Mouse (Mus musculus): ENCODE data around the gene Plxnd1. TPM values are rescaled to one million over a fixed set of nuclear protein-coding genes. Genes with fewer than 3 reads are reported as not detected.

Plxnd1 gene
- total and polyA plus RNA-seq, 2 experiments from 2014 or later = 2.8 to 17.3 TPM

DNA sequence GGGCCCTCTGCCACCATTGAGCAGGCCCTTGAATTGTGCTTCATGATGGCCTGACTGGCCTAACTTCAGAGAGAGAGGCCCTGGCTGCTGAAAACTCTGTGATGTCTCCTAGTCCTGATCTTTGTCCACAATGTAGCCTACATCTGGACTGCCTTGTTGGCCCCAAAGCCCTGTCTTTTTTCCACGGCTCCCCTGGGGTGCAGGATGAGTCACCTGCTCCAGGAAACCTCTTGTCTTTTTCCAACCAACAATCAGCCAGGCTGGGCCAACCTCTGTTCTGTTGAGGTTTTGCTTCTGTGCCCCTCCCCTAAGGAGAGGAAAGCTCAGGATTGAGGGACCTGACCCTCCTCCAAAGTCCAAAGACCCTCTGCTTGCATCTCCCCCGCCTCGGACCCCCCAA, 33.1 kb downstream of the Plxnd1 start:
- Histone ChIP-seq H3K4me1 (ENCODE audit: insufficient read depth, low read length) (no peaks in the 10 kb centered on the region; the same call in 1 of the 2 replicates), H3K27ac (ENCODE audit: low read depth, low read length) (no peak overlapping the region), H3K4me3 (ENCODE audit: low read depth, low read length) (no peak overlapping the region), H3K27me3 (ENCODE audit: insufficient read depth, low read length) (no peaks in the 10 kb centered on the region), H3K9ac (replicated peaks; ENCODE audit: low read length, poor library complexity, severe bottlenecking) (no peak overlapping the region), H3K9me3 (ENCODE audit: low read length) (no peaks in the 10 kb centered on the region), H3K36me3 (ENCODE audit: insufficient read depth, low read length) (no peaks in the 10 kb centered on the region), H3K4me2 (ENCODE audit: low read depth, low read length, poor library complexity, severe bottlenecking) (no peak overlapping the region)
- no peak for DNase-seq (ENCODE audit: low spot score)
- TF ChIP-seq CTCF (IDR thresholded peaks at IDR 0.05) = no peak
- 83% methylated on average over 3 of the region's 3 CpGs for WGBS
- ATAC-seq (ENCODE audit: low FRiP score) = no peak

DNA sequence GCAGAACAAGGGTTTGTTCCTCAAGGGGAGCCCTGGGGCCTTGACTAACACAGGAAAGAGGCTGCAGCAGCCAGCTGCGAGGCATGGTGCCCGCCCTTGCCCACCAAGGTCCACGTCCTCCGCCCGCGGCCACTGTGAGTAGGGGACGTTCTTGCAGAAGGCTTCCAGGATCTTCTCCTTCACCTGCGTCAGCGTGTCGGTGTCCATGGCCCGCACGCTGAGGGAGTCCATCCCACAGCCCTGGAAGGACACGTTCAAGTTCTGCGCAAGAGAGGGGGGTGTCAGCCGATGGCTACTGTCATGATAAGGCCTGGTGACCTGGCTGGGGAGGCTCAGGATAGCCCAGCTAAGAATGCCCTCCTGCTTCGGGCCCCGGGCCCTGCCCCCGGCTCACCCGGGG, 34.5 kb downstream of the Plxnd1 start:
- no peak for TF ChIP-seq CTCF (IDR thresholded peaks at IDR 0.05)
- no peak overlapping the region for H3K4me2 ChIP-seq (ENCODE audit: low read depth, low read length, poor library complexity, severe bottlenecking)
- H3K4me3 ChIP-seq (ENCODE audit: low read depth, low read length) = no peak overlapping the region
- H3K27me3 ChIP-seq (ENCODE audit: insufficient read depth, low read length) = no peaks in the 10 kb centered on the region
- 92% methylated on average over 19 of the region's 19 CpGs for WGBS
- ATAC-seq (ENCODE audit: low FRiP score) (no peak), DNase-seq (ENCODE audit: low spot score) (no peak)
- H3K9me3 ChIP-seq (ENCODE audit: low read length) = no peaks in the 10 kb centered on the region
- H3K27ac ChIP-seq (ENCODE audit: low read depth, low read length) = no peak overlapping the region
- no peaks in the 10 kb centered on the region for H3K36me3 ChIP-seq (ENCODE audit: insufficient read depth, low read length)
- no peaks in the 10 kb centered on the region; the same call in 1 of the 2 replicates for H3K4me1 ChIP-seq (ENCODE audit: insufficient read depth, low read length)
- H3K9ac ChIP-seq (replicated peaks; ENCODE audit: low read length, poor library complexity, severe bottlenecking) = no peak overlapping the region

DNA sequence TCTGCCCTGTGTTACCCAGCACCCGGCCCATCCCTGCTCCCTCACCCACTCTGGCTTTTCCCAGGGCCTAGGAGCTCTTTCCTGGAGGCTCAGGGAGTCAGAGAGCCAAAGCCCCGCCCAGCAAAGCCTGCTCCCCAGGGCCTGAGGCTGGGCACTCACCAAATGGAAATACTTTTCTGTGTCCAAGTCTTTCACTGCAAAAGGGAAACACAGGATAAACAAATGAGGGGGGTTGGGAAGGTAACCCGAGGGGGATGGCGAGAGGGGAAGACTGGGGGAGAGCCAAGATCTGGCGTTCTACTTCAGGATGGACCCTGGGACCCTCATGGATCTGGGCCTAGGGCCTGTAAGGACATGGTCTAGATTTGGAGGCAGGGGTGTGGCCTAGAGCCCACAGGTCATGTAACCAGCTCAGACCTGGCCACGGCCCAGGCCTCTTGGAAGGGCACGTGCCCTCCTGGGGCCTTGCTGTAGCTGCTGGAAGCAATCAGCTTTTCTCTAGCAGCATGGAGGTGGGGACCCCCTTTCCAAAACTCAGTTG, 35.6 kb downstream of the Plxnd1 start:
- Histone ChIP-seq H3K4me2 (ENCODE audit: low read depth, low read length, poor library complexity, severe bottlenecking) (no peak overlapping the region), H3K4me1 (ENCODE audit: insufficient read depth, low read length) (no peaks in the 10 kb centered on the region; the same call in 1 of the 2 replicates), H3K27me3 (ENCODE audit: insufficient read depth, low read length) (no peaks in the 10 kb centered on the region), H3K27ac (ENCODE audit: low read depth, low read length) (no peak overlapping the region), H3K4me3 (ENCODE audit: low read depth, low read length) (no peak overlapping the region), H3K9me3 (ENCODE audit: low read length) (no peaks in the 10 kb centered on the region), H3K36me3 (ENCODE audit: insufficient read depth, low read length) (no peaks in the 10 kb centered on the region), H3K9ac (replicated peaks; ENCODE audit: low read length, poor library complexity, severe bottlenecking) (no peak overlapping the region)
- 77% methylated on average over 7 of the region's 7 CpGs for WGBS
- no peak for TF ChIP-seq CTCF (IDR thresholded peaks at IDR 0.05)
- no peak for DNase-seq (ENCODE audit: low spot score)
- no peak for ATAC-seq (ENCODE audit: low FRiP score)

DNA sequence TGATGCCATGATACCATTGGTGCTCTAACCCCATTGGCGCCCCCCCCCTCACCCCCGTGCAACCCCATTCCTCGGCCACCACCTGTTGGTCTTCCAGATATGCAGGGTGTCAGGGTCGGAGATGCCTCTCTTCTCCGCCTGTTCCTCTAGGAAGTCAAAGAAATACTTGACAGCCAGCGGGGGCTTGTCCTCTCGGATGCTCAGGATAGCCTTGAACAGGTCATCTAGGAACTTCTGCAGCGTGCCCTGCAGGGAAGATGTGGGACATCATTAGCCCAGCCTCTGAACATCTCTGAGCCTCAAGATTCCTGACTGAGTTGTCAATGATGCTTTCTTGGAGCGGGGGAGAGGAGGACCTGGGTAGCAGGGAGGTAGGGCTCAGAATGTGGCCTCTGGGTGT, 36.4 kb downstream of the Plxnd1 start:
- Histone ChIP-seq H3K9me3 (ENCODE audit: low read length) (no peaks in the 10 kb centered on the region), H3K4me2 (ENCODE audit: low read depth, low read length, poor library complexity, severe bottlenecking) (no peak overlapping the region), H3K4me1 (ENCODE audit: insufficient read depth, low read length) (no peaks in the 10 kb centered on the region; the same call in 1 of the 2 replicates), H3K27me3 (ENCODE audit: insufficient read depth, low read length) (no peaks in the 10 kb centered on the region), H3K4me3 (ENCODE audit: low read depth, low read length) (no peak overlapping the region), H3K9ac (replicated peaks; ENCODE audit: low read length, poor library complexity, severe bottlenecking) (no peak overlapping the region), H3K36me3 (ENCODE audit: insufficient read depth, low read length) (no peaks in the 10 kb centered on the region), H3K27ac (ENCODE audit: low read depth, low read length) (no peak overlapping the region)
- no peak for ATAC-seq (ENCODE audit: low FRiP score)
- 91% methylated on average over 9 of the region's 9 CpGs for WGBS
- TF ChIP-seq CTCF (IDR thresholded peaks at IDR 0.05) = no peak
- DNase-seq (ENCODE audit: low spot score) = no peak

DNA sequence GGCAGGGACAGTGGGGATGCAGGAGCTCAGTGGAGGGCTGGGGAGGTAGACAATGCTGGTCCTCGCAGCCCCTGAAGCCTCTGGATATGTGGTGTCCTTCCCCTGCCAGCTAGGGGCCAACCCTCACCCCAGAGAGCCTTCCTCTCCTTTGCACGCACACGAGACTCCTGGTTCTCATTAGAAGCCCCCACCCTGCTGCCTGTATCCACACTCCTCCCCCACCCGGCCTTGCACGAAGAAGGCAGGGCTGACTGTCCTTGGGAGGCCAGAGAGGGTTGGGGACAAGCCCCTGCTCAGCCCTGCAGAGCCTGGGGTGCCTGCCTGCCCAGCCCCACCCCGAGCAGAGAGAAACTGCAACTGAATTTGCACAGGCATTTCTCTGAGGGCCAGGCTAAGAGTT, 37.1 kb downstream of the Plxnd1 start:
- DNase-seq (ENCODE audit: low spot score) = no peak
- Histone ChIP-seq H3K9ac (replicated peaks; ENCODE audit: low read length, poor library complexity, severe bottlenecking) (no peak overlapping the region), H3K4me2 (ENCODE audit: low read depth, low read length, poor library complexity, severe bottlenecking) (no peak overlapping the region), H3K9me3 (ENCODE audit: low read length) (no peaks in the 10 kb centered on the region), H3K36me3 (ENCODE audit: insufficient read depth, low read length) (no peaks in the 10 kb centered on the region), H3K4me1 (ENCODE audit: insufficient read depth, low read length) (no peaks in the 10 kb centered on the region; the same call in 1 of the 2 replicates), H3K4me3 (ENCODE audit: low read depth, low read length) (no peak overlapping the region), H3K27me3 (ENCODE audit: insufficient read depth, low read length) (no peaks in the 10 kb centered on the region; the same call in 1 of the 2 replicates), H3K27ac (ENCODE audit: low read depth, low read length) (no peak overlapping the region)
- no peak for ATAC-seq (ENCODE audit: low FRiP score)
- WGBS = 46% methylated on average over 6 of the region's 6 CpGs
- TF ChIP-seq CTCF (IDR thresholded peaks at IDR 0.05) = no peak

DNA sequence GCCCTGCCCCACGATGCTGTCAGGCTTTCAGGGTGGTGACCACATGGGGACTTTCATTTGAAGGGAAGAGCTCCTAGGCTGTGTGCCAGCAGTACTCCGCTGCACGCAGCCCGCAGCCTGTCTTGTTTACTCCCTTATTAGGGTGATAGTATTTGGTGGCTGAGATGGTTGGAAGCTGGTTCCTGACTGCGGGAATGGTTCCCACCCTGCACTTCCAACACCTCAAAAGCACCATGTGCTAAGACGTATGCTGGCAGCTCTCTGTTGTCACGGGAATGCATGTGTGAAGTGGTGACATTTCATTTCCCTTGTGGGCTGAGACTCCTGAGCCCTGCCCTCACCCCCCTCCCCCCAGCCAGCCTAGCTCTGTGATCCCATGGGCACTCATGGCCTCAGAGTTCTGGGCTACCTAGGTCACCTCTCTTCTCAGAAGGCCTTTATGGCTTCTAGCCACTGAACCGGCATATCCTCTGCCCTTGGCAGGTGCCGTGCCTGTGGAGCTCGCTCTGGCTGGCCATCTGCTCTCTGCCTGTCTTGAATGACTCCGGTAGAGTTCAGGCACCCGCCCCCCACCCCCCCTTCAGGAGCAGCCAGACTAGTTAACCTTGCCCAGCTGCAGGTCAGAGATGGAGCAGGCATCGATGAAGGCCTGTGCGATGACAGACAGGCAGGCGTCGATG, 37.7 kb downstream of the Plxnd1 start:
- DNase-seq (ENCODE audit: low spot score) (peak; percentile 65), ATAC-seq (ENCODE audit: low FRiP score) (peak; percentile 35; the same call in 1 of the 2 replicates)
- Histone ChIP-seq H3K9me3 (ENCODE audit: low read length) (no peaks in the 10 kb centered on the region), H3K9ac (replicated peaks; ENCODE audit: low read length, poor library complexity, severe bottlenecking) (no peak overlapping the region), H3K36me3 (ENCODE audit: insufficient read depth, low read length) (no peaks in the 10 kb centered on the region), H3K4me2 (ENCODE audit: low read depth, low read length, poor library complexity, severe bottlenecking) (no peak overlapping the region), H3K4me1 (ENCODE audit: insufficient read depth, low read length) (no peaks in the 10 kb centered on the region; the same call in 1 of the 2 replicates), H3K27me3 (ENCODE audit: insufficient read depth, low read length) (no peaks in the 10 kb centered on the region; the same call in 1 of the 2 replicates), H3K27ac (ENCODE audit: low read depth, low read length) (no peak overlapping the region), H3K4me3 (ENCODE audit: low read depth, low read length) (no peak overlapping the region)
- 44% methylated on average over 16 of the region's 16 CpGs for WGBS
- TF ChIP-seq CTCF (IDR thresholded peaks at IDR 0.05) = no peak
